ENCODE assay signal across 15 mouse cellular contexts in genomic region chr13:3744870-3745269, GRCm38 (mm10). TPM values are rescaled to one million over a fixed set of nuclear protein-coding genes. Genes with fewer than 3 reads are reported as not detected.
"Had no signal": no experiment of that assay in that cellular context is flagged by ENCODE, and none has a peak within 500 bp of the region (broad histone marks: within the 10 kb centered on the region; RNA-seq: fewer than 3 reads in every experiment).

No protein-coding gene starts in this region.

- H3K4me3 ChIP-seq: limb, embryonic 15.5 days; liver, embryonic 13.5 days; lung, embryonic 15.5 days; megakaryocyte, embryonic 14.5 days; midbrain, embryonic 15.5 days; neural tube, embryonic 13.5 days had no signal

- H3K9me3 ChIP-seq: limb, embryonic 15.5 days; liver, embryonic 13.5 days; lung, embryonic 15.5 days; megakaryocyte, embryonic 14.5 days; midbrain, embryonic 15.5 days; neural tube, embryonic 13.5 days had no signal

- H3K36me3 ChIP-seq: limb, embryonic 15.5 days; liver, embryonic 13.5 days; lung, embryonic 15.5 days; midbrain, embryonic 15.5 days; neural tube, embryonic 13.5 days had no signal

- H3K9ac ChIP-seq: limb, embryonic 15.5 days; liver, embryonic 13.5 days; liver, postnatal 0 days; lung, embryonic 15.5 days; midbrain, embryonic 15.5 days; neural tube, embryonic 13.5 days had no signal

- DNase-seq: kidney, adult 8-10 months; kidney, postnatal 25 days; layer of hippocampus, postnatal 36 days; liver, embryonic 13.5 days; liver, postnatal 0 days; right cerebral cortex, postnatal 14 days; thymus, postnatal 36 days had no signal

- H3K27me3 ChIP-seq: limb, embryonic 15.5 days; liver, embryonic 13.5 days; lung, embryonic 15.5 days; megakaryocyte, embryonic 14.5 days; midbrain, embryonic 15.5 days; neural tube, embryonic 13.5 days had no signal

- H3K4me2 ChIP-seq: limb, embryonic 15.5 days; liver, embryonic 13.5 days; lung, embryonic 15.5 days; midbrain, embryonic 11.5 days; midbrain, embryonic 15.5 days; neural tube, embryonic 13.5 days had no signal

- ATAC-seq: midbrain, embryonic 15.5 days had no signal

- H3K27ac ChIP-seq: limb, embryonic 15.5 days; liver, embryonic 13.5 days; lung, embryonic 15.5 days; midbrain, embryonic 15.5 days; neural tube, embryonic 13.5 days had no signal

RNA-seq across cellular contexts. Expression of gene Calml3, which starts 59.2 kb away (rescaled TPM):
- total RNA-seq: layer of hippocampus, postnatal 36 days; left cerebral cortex, postnatal 25 days; monocyte, adult 5-6 weeks had no signal
- polyA plus RNA-seq: liver, embryonic 13.5 days; liver, postnatal 0 days; midbrain, embryonic 11.5 days; midbrain, embryonic 15.5 days; neural tube, embryonic 13.5 days had no signal
